Mouse (Mus musculus) forebrain, embryonic 11.5 days (tissue): ENCODE measurements around the gene Kcne4. TPM values are rescaled to one million over a fixed set of nuclear protein-coding genes. Genes with fewer than 3 reads are reported as not detected.
"Not testable (repeated sequence)": the region's sequence is repeated elsewhere in the genome, so short reads cannot be mapped to it uniquely, and the experiment has no call there.

ENCODE experiments used
- ATAC-seq: fragments of 200-750 bp; cut with Nextera tagmentation; replicated peaks from 2 replicates; pipeline ENCODE4 v1.8.0; 2017; ENCODE audit warnings: moderate TSS enrichment; ENCODE audit not compliant: low FRiP score
- DNase-seq: peaks from one replicate; pipeline ENCODE4 v3.0.0-alpha.2; 2017; ENCODE audit warnings: low spot score
- H3K27ac ChIP-seq: fragments of 300-500 bp; sonication (generic); 2 replicates; pipeline ENCODE4 v1.5.1; 2014; ENCODE audit warnings: low read depth, low read length
- H3K27me3 ChIP-seq: fragments of 300-500 bp; sonication (generic); 2 replicates; pipeline ENCODE4 v1.6.1; 2014; ENCODE audit warnings: mild to moderate bottlenecking, low read length, mixed read lengths; ENCODE audit not compliant: control insufficient read depth, insufficient read depth
- H3K36me3 ChIP-seq: fragments of 300-500 bp; sonication (generic); 2 replicates; pipeline ENCODE4 v1.6.1; 2014; ENCODE audit warnings: mild to moderate bottlenecking, low read length, moderate library complexity, mixed read lengths; ENCODE audit not compliant: control insufficient read depth, insufficient read depth
- H3K4me1 ChIP-seq: fragments of 300-500 bp; sonication (generic); replicated peaks from 2 replicates; pipeline ENCODE4 v1.6.1; 2014; ENCODE audit warnings: low read length, mixed read lengths; ENCODE audit not compliant: control insufficient read depth, insufficient read depth
- H3K4me2 ChIP-seq: fragments of 300-500 bp; sonication (generic); 2 replicates; pipeline ENCODE4 v1.6.1; 2014; ENCODE audit warnings: low read depth, mild to moderate bottlenecking, low read length, moderate library complexity, mixed read lengths; ENCODE audit not compliant: severe bottlenecking
- H3K4me3 ChIP-seq: fragments of 300-500 bp; sonication (generic); 2 replicates; pipeline ENCODE4 v1.5.1; 2014; ENCODE audit warnings: low read depth, low read length
- H3K9ac ChIP-seq: fragments of 300-500 bp; sonication (generic); 2 replicates; pipeline ENCODE4 v1.6.1; 2014; ENCODE audit warnings: low read length
- H3K9me3 ChIP-seq: fragments of 300-500 bp; sonication (generic); 2 replicates; pipeline ENCODE4 v1.6.1; 2016; ENCODE audit warnings: low read length, mixed read lengths; ENCODE audit not compliant: control insufficient read depth
- WGBS: fragments of 180-500 bp; shearing (Covaris S2); extraction: QIAGEN DNeasy Blood & Tissue Kit; methylation state at CpG from one replicate; pipeline ENCODE4 v1.1.7; 2014; 5-methylcytosine and 5-hydroxymethylcytosine counted together
- polyA plus RNA-seq: library from polyadenylated mRNA; unstranded; fragments of >200 nt; fragmentation: Nextera tagmentation; extraction: Ambion mirVana; gene quantifications from 2 replicates; pipeline ENCODE4 v1.2.1, GENCODE M21; 2014

Gene Kcne4
- polyA plus RNA-seq, result 0.52 and 0.75 TPM in 2 replicates

- DNase-seq (no peak), ATAC-seq (no peak)
- H3K4me2 ChIP-seq, result no peak within 1 kb of the TSS
- H3K27ac ChIP-seq, result no peak within 1 kb of the TSS
- H3K9me3 ChIP-seq, result no peaks in the 10 kb centered on the region
- no peak within 1 kb of the TSS for H3K9ac ChIP-seq
- H3K4me1 ChIP-seq, result no peaks in the 10 kb centered on the region; the same call in 1 of the 2 replicates
- H3K4me3 ChIP-seq, result no peak within 1 kb of the TSS
- WGBS, result 79% methylated on average over 10 of the region's 10 CpGs
- H3K36me3 ChIP-seq, result no peaks in the 10 kb centered on the region
- H3K27me3 ChIP-seq, result no peaks in the 10 kb centered on the region
These were observed at the start of gene Kcne4 for GRCm38 (mm10) chr1:78816639-78817038. Kcne4 (plus strand) TSS chr1:78816758.

- H3K4me3 ChIP-seq, result no peak overlapping the region
- no peaks in the 10 kb centered on the region for H3K4me1 ChIP-seq
- WGBS, result 78% methylated on average over 5 of the region's 5 CpGs
- no peak overlapping the region for H3K4me2 ChIP-seq
- H3K9me3 ChIP-seq, result no peaks in the 10 kb centered on the region
- no peak overlapping the region for H3K27ac ChIP-seq
- no peaks in the 10 kb centered on the region for H3K36me3 ChIP-seq
- H3K27me3 ChIP-seq, result no peaks in the 10 kb centered on the region
- DNase-seq (no peak), ATAC-seq (no peak)
- no peak overlapping the region for H3K9ac ChIP-seq
These were observed 34.7 kb upstream of the Kcne4 start for GRCm38 (mm10) chr1:78781899-78782298.

DNA sequence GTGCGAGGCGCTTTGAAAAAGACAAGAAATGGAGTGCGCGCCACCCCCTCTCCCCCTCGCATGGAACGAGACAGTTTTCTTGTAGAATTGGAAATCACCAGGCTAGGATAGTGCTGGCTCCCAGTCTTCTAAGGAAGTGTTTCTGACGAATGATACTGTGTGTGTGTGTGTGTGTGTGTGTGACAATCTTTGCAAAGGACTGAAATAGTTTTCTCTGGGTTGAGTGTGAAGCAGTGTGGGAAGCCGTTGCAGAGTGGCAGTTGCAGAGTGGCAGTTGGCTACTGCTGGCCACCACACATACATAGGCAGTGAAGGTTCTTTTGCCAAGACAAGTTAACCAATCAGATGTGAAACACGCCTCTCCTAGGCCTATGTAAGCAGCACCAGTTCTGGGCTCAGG lies 31.6 kb upstream of the Kcne4 start:
- not testable (repeated sequence) for H3K4me1 ChIP-seq, H3K4me3 ChIP-seq, H3K4me2 ChIP-seq, H3K9me3 ChIP-seq, H3K9ac ChIP-seq, H3K27ac ChIP-seq, H3K27me3 ChIP-seq, H3K36me3 ChIP-seq, ATAC-seq, DNase-seq
- WGBS, result 95% methylated on average over 9 of the region's 9 CpGs

- 50% methylated on average over 1 of the region's 1 CpGs for WGBS
These were observed 26.8 kb upstream of the Kcne4 start for GRCm38 (mm10) chr1:78789744-78790143.

GRCm38 (mm10) chr1:78807428-78807827 lies 9.1 kb upstream of the Kcne4 start:
- no peak for ATAC-seq
- no peak overlapping the region for H3K9ac ChIP-seq
- no peaks in the 10 kb centered on the region for H3K4me1 ChIP-seq
- no peak overlapping the region for H3K27ac ChIP-seq
- no peak for DNase-seq
- no peaks in the 10 kb centered on the region for H3K9me3 ChIP-seq
- H3K36me3 ChIP-seq, result no peaks in the 10 kb centered on the region
- no peak overlapping the region for H3K4me3 ChIP-seq
- no peaks in the 10 kb centered on the region for H3K27me3 ChIP-seq
- H3K4me2 ChIP-seq, result no peak overlapping the region

More at GRCm38 (mm10) chr1:78789744-78790143, 26.8 kb upstream of the Kcne4 start:
- H3K27ac ChIP-seq, result no peak overlapping the region
- no peak for ATAC-seq
- no peaks in the 10 kb centered on the region for H3K4me1 ChIP-seq
- no peak overlapping the region for H3K4me3 ChIP-seq
- H3K36me3 ChIP-seq, result no peaks in the 10 kb centered on the region
- H3K4me2 ChIP-seq, result no peak overlapping the region
- H3K27me3 ChIP-seq, result no peaks in the 10 kb centered on the region
- H3K9me3 ChIP-seq, result no peaks in the 10 kb centered on the region
- no peak for DNase-seq
- H3K9ac ChIP-seq, result no peak overlapping the region

DNA sequence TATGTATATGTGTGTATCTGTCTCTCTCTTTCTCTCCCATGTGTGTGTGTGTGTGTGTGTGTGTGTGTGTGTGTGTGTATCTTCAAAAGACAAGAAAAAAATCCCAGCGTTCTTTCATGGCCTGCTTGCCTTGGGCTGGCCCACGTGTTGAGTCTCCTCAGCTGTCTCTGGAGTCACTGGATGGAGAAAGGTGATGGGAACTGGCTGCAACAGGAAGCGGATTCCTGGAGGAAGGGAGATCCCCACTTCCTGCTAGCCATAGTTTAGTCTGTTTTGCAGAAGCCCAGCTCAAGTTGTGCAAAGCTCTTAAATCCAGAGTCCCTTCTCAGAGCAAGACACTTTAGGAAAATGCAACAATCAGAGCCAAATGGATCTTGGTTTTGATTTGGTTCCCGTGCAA lies 6.7 kb upstream of the Kcne4 start:
- Histone ChIP-seq H3K4me2 (no peak overlapping the region), H3K9ac (no peak overlapping the region), H3K36me3 (no peaks in the 10 kb centered on the region), H3K27me3 (no peaks in the 10 kb centered on the region), H3K9me3 (no peaks in the 10 kb centered on the region), H3K27ac (no peak overlapping the region), H3K4me3 (no peak overlapping the region), H3K4me1 (no peaks in the 10 kb centered on the region)
- ATAC-seq, result no peak
- WGBS, result 79% methylated on average over 4 of the region's 4 CpGs
- DNase-seq, result no peak

- Histone ChIP-seq H3K27me3 (no peaks in the 10 kb centered on the region), H3K4me2 (no peak overlapping the region), H3K27ac (no peak overlapping the region), H3K9me3 (no peaks in the 10 kb centered on the region), H3K4me3 (no peak overlapping the region), H3K9ac (no peak overlapping the region), H3K36me3 (no peaks in the 10 kb centered on the region), H3K4me1 (no peaks in the 10 kb centered on the region)
- DNase-seq (no peak), ATAC-seq (no peak)
- 77% methylated on average over 3 of the region's 3 CpGs for WGBS
These were observed 5.7 kb upstream of the Kcne4 start for GRCm38 (mm10) chr1:78810904-78811303.

DNA sequence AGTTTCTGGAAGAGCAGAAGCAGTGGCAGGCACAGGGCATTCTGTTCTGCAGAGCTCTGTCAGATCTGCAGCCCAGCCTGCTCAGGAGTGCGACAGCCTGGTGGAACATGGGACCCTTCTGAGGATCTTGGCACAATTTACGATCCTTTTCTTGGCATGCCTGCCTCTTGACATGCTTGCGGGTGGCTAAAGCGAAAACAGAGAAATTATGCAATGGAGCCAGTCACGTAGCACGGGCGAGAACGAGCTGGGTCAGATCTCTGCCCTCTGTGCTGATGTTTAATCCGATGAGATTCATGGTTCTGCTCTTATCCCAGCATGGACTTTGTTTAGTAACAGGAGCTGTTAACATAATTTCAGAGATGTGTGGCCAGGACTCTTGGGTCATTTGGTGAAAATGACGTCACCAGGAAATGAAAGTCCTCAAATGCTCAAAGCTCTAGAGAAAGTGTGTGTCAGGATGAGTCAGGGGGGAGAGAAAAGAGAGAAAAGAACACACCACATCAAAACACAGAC lies 4.5 kb upstream of the Kcne4 start:
- Histone ChIP-seq H3K9ac (no peak overlapping the region), H3K4me2 (no peak overlapping the region), H3K27ac (no peak overlapping the region), H3K4me1 (no peaks in the 10 kb centered on the region), H3K27me3 (no peaks in the 10 kb centered on the region), H3K4me3 (no peak overlapping the region), H3K36me3 (no peaks in the 10 kb centered on the region), H3K9me3 (no peaks in the 10 kb centered on the region)
- WGBS, result 83% methylated on average over 10 of the region's 10 CpGs
- no peak for DNase-seq
- no peak for ATAC-seq

- ATAC-seq (no peak), DNase-seq (no peak)
- no peaks in the 10 kb centered on the region for H3K9me3 ChIP-seq
- no peak overlapping the region for H3K4me3 ChIP-seq
- no peaks in the 10 kb centered on the region; the same call in 1 of the 2 replicates for H3K4me1 ChIP-seq
- no peak overlapping the region for H3K27ac ChIP-seq
- no peaks in the 10 kb centered on the region for H3K27me3 ChIP-seq
- H3K4me2 ChIP-seq, result no peak overlapping the region
- no peaks in the 10 kb centered on the region for H3K36me3 ChIP-seq
- 89% methylated on average over 16 of the region's 16 CpGs for WGBS
- H3K9ac ChIP-seq, result no peak overlapping the region
These were observed 1.2 kb downstream of the Kcne4 start for GRCm38 (mm10) chr1:78817756-78818155.
